ENCODE assay signal across 21 mouse cellular contexts in genomic region chr5:100225491-100225890, GRCm38 (mm10).
"Had no signal": no experiment of that assay in that cellular context is flagged by ENCODE, and none has a peak within 500 bp of the region (broad histone marks: within the 10 kb centered on the region; RNA-seq: fewer than 3 reads in every experiment).

No protein-coding gene starts in this region.

- H3K4me3 ChIP-seq: heart, embryonic 10.5 days; heart, embryonic 12.5 days; hindbrain, embryonic 13.5 days; layer of hippocampus, adult 2 months; limb, embryonic 13.5 days; limb, embryonic 15.5 days; liver, embryonic 12.5 days had no signal

- H3K27me3 ChIP-seq: hindbrain, embryonic 13.5 days; limb, embryonic 15.5 days; liver, embryonic 12.5 days had no signal

- H3K9me3 ChIP-seq: heart, embryonic 10.5 days; heart, embryonic 12.5 days; hindbrain, embryonic 13.5 days; limb, embryonic 13.5 days; limb, embryonic 15.5 days; liver, embryonic 12.5 days had no signal

- H3K36me3 ChIP-seq: heart, embryonic 10.5 days; heart, embryonic 12.5 days; hindbrain, embryonic 13.5 days; limb, embryonic 13.5 days; limb, embryonic 15.5 days; liver, embryonic 12.5 days had no signal

- H3K27ac ChIP-seq: heart, embryonic 10.5 days; hindbrain, embryonic 13.5 days; layer of hippocampus, adult 2 months; limb, embryonic 13.5 days; limb, embryonic 15.5 days; liver, embryonic 12.5 days; liver, embryonic 14.5 days had no signal

- ATAC-seq: forebrain, postnatal 0 days; inflammation-experienced regulatory T-cells, adult 6 months; liver, embryonic 12.5 days had no signal

- DNase-seq: forebrain, postnatal 0 days; gastrocnemius, postnatal 14 days; gastrocnemius, postnatal 36 days; heart, adult 18-20 months; heart, postnatal 10 days; heart, postnatal 36 days; kidney, adult 18-20 months; kidney, adult 8-10 months; kidney, postnatal 10 days; kidney, postnatal 4 days; layer of hippocampus, postnatal 36 days; left cerebral cortex, postnatal 4 days had no signal

- H3K4me2 ChIP-seq: heart, embryonic 12.5 days; hindbrain, embryonic 13.5 days; limb, embryonic 13.5 days; limb, embryonic 15.5 days; liver, embryonic 12.5 days had no signal

- H3K9ac ChIP-seq: forebrain, postnatal 0 days; heart, embryonic 12.5 days; hindbrain, embryonic 13.5 days; limb, embryonic 13.5 days; limb, embryonic 15.5 days; liver, embryonic 12.5 days; liver, embryonic 14.5 days had no signal
